Mouse (Mus musculus): ENCODE data around the gene Myt1l.

Myt1l gene

GRCm38 (mm10) chr12:29723722-29724338, 195.6 kb downstream of the Myt1l start:
- DNase-seq (ENCODE audit: low spot score), result peak; percentile 6

- DNase-seq (ENCODE audit: low spot score), result no peak
Observed at GRCm38 (mm10) chr12:29728294-29728693, 200.1 kb downstream of the Myt1l start.

GRCm38 (mm10) chr12:29740346-29741025, 212.3 kb downstream of the Myt1l start:
- no peak for DNase-seq (ENCODE audit: low spot score)

- no peak for DNase-seq (ENCODE audit: low spot score)
Observed at GRCm38 (mm10) chr12:29741181-29741580, 213.0 kb downstream of the Myt1l start.

GRCm38 (mm10) chr12:29750604-29751128, 222.5 kb downstream of the Myt1l start:
- DNase-seq (ENCODE audit: low spot score), result no peak

- no peak for DNase-seq (ENCODE audit: low spot score)
Observed at GRCm38 (mm10) chr12:29755086-29755871, 227.1 kb downstream of the Myt1l start.

- DNase-seq (ENCODE audit: low spot score), result no peak
Observed at GRCm38 (mm10) chr12:29755872-29756265, 227.7 kb downstream of the Myt1l start.

GRCm38 (mm10) chr12:29760611-29761010, 232.4 kb downstream of the Myt1l start:
- no peak for DNase-seq (ENCODE audit: low spot score)

- DNase-seq (ENCODE audit: low spot score), result no peak
Observed at GRCm38 (mm10) chr12:29766158-29766557, 238.0 kb downstream of the Myt1l start.

GRCm38 (mm10) chr12:29771791-29772190, 243.6 kb downstream of the Myt1l start:
- DNase-seq (ENCODE audit: low spot score), result no peak

- DNase-seq (ENCODE audit: low spot score), result no peak
Observed at GRCm38 (mm10) chr12:29772401-29772800, 244.2 kb downstream of the Myt1l start.

GRCm38 (mm10) chr12:29778901-29779300, 250.7 kb downstream of the Myt1l start:
- DNase-seq (ENCODE audit: low spot score), result no peak

GRCm38 (mm10) chr12:29789319-29790050, 261.3 kb downstream of the Myt1l start:
- DNase-seq (ENCODE audit: low spot score), result peak; percentile 44

- DNase-seq (ENCODE audit: low spot score), result no peak
Observed at GRCm38 (mm10) chr12:29790051-29790386, 261.8 kb downstream of the Myt1l start.

- no peak for DNase-seq (ENCODE audit: low spot score)
Observed at GRCm38 (mm10) chr12:29792998-29793397, 264.8 kb downstream of the Myt1l start.

GRCm38 (mm10) chr12:29795107-29795673, 267.0 kb downstream of the Myt1l start:
- peak; percentile 24 for DNase-seq (ENCODE audit: low spot score)

GRCm38 (mm10) chr12:29798595-29799391, 270.6 kb downstream of the Myt1l start:
- no peak for DNase-seq (ENCODE audit: low spot score)

GRCm38 (mm10) chr12:29806415-29806814, 278.2 kb downstream of the Myt1l start:
- no peak for DNase-seq (ENCODE audit: low spot score)

- DNase-seq (ENCODE audit: low spot score), result no peak
Observed at GRCm38 (mm10) chr12:29809569-29810185, 281.5 kb downstream of the Myt1l start.

- no peak for DNase-seq (ENCODE audit: low spot score)
Observed at GRCm38 (mm10) chr12:29815466-29815865, 287.3 kb downstream of the Myt1l start.

GRCm38 (mm10) chr12:29816130-29816529, 287.9 kb downstream of the Myt1l start:
- DNase-seq (ENCODE audit: low spot score), result no peak

Data from embryo, embryonic 10.5 days (tissue).